Mouse (Mus musculus) hindbrain, embryonic 16.5 days (tissue): ENCODE results near the gene Ccn2. TPM values are rescaled to one million over a fixed set of nuclear protein-coding genes. Genes with fewer than 3 reads are reported as not detected.
A peak's percentile ranks its signal among the peaks of the same experiment; 100 is the strongest.

Experiments
- ATAC-seq: fragments of 200-750 bp; cut with Nextera tagmentation; 2 replicates; pipeline ENCODE4 v1.8.0; 2017; ENCODE audit warnings: moderate TSS enrichment, moderate library complexity
- H3K27ac ChIP-seq: fragments of 300-500 bp; sonication (generic); 2 replicates; pipeline ENCODE4 v1.5.1; 2014; ENCODE audit warnings: low read depth, mild to moderate bottlenecking, control low read depth, low read length, moderate library complexity
- H3K27me3 ChIP-seq: fragments of 300-500 bp; sonication (generic); replicated peaks from 2 replicates; pipeline ENCODE4 v1.6.1; 2014; ENCODE audit warnings: low read length; ENCODE audit not compliant: control insufficient read depth, insufficient read depth
- H3K36me3 ChIP-seq: fragments of 300-500 bp; sonication (generic); 2 replicates; pipeline ENCODE4 v1.6.1; 2014; ENCODE audit warnings: mild to moderate bottlenecking, low read length, moderate library complexity, mixed read lengths; ENCODE audit not compliant: control insufficient read depth, insufficient read depth
- H3K4me1 ChIP-seq: fragments of 300-500 bp; sonication (generic); 2 replicates; pipeline ENCODE4 v1.6.1; 2014; ENCODE audit warnings: low read depth, low read length; ENCODE audit not compliant: control insufficient read depth, insufficient read depth
- H3K4me2 ChIP-seq: fragments of 300-500 bp; sonication (generic); 2 replicates; pipeline ENCODE4 v1.6.1; 2014; ENCODE audit warnings: mild to moderate bottlenecking, low read length, control low read depth, moderate library complexity
- H3K4me3 ChIP-seq: fragments of 300-500 bp; sonication (generic); 2 replicates; pipeline ENCODE4 v1.5.1; 2014; ENCODE audit warnings: mild to moderate bottlenecking, low read length, control low read depth, moderate library complexity
- H3K9ac ChIP-seq: fragments of 300-500 bp; sonication (generic); 2 replicates; pipeline ENCODE4 v1.6.1; 2014; ENCODE audit warnings: low read depth, mild to moderate bottlenecking, control low read depth, low read length, moderate library complexity
- H3K9me3 ChIP-seq: fragments of 300-500 bp; sonication (generic); 2 replicates; pipeline ENCODE4 v1.6.1; 2014; ENCODE audit warnings: mild to moderate bottlenecking, low read length, moderate library complexity; ENCODE audit not compliant: control insufficient read depth
- WGBS: fragments of 180-500 bp; shearing (Covaris S2); extraction: QIAGEN DNeasy Blood & Tissue Kit; methylation state at CpG from one replicate; pipeline ENCODE4 v1.1.7; 2014; 5-methylcytosine and 5-hydroxymethylcytosine counted together
- polyA plus RNA-seq: library from polyadenylated mRNA; unstranded; fragments of >200 nt; fragmentation: Nextera tagmentation; extraction: Ambion mirVana; gene quantifications from 2 replicates; pipeline ENCODE4 v1.2.1, GENCODE M21; 2015

Gene Ccn2
- polyA plus RNA-seq, 1 experiment from 2014 or later, result 5.4 TPM

- Histone ChIP-seq H3K9ac (no peak overlapping the region), H3K4me1 (peaks cover 5% of the 10 kb centered on the region), H3K27me3 (no peaks in the 10 kb centered on the region), H3K4me2 (peak overlapping the region; percentile 80), H3K4me3 (no peak overlapping the region), H3K27ac (no peak overlapping the region), H3K36me3 (no peaks in the 10 kb centered on the region), H3K9me3 (no peaks in the 10 kb centered on the region)
- WGBS, result 61% methylated on average over 7 of the region's 7 CpGs
- no peak for ATAC-seq
Observed at GRCm38 (mm10) chr10:24596869-24597339, 1.7 kb downstream of the Ccn2 start.

GRCm38 (mm10) chr10:24597789-24598188 lies 2.5 kb downstream of the Ccn2 start:
- 73% methylated on average over 4 of the region's 4 CpGs for WGBS
- no peak overlapping the region for H3K4me2 ChIP-seq
- no peak overlapping the region for H3K9ac ChIP-seq
- H3K27ac ChIP-seq, result no peak overlapping the region
- no peaks in the 10 kb centered on the region for H3K9me3 ChIP-seq
- no peaks in the 10 kb centered on the region for H3K36me3 ChIP-seq
- no peak for ATAC-seq
- H3K27me3 ChIP-seq, result no peaks in the 10 kb centered on the region
- no peak overlapping the region for H3K4me3 ChIP-seq
- peaks cover 5% of the 10 kb centered on the region for H3K4me1 ChIP-seq

- WGBS, result 81% methylated on average over 6 of the region's 6 CpGs
- no peaks in the 10 kb centered on the region for H3K9me3 ChIP-seq
- H3K27ac ChIP-seq, result no peak overlapping the region
- no peak overlapping the region for H3K9ac ChIP-seq
- peaks cover 5% of the 10 kb centered on the region for H3K4me1 ChIP-seq
- no peak overlapping the region for H3K4me2 ChIP-seq
- no peaks in the 10 kb centered on the region for H3K36me3 ChIP-seq
- H3K27me3 ChIP-seq, result no peaks in the 10 kb centered on the region
- no peak overlapping the region for H3K4me3 ChIP-seq
- ATAC-seq, result no peak
Observed at GRCm38 (mm10) chr10:24598693-24599092, 3.5 kb downstream of the Ccn2 start.

- Histone ChIP-seq H3K9ac (no peak overlapping the region), H3K9me3 (no peaks in the 10 kb centered on the region), H3K4me1 (peaks cover 3% of the 10 kb centered on the region), H3K27ac (no peak overlapping the region), H3K4me2 (no peak overlapping the region), H3K4me3 (no peak overlapping the region), H3K27me3 (no peaks in the 10 kb centered on the region), H3K36me3 (no peaks in the 10 kb centered on the region)
- 64% methylated on average over 5 of the region's 5 CpGs for WGBS
- ATAC-seq, result no peak
Observed at GRCm38 (mm10) chr10:24599802-24600201, 4.6 kb downstream of the Ccn2 start.

- no peak overlapping the region for H3K27ac ChIP-seq
- H3K4me1 ChIP-seq, result no peaks in the 10 kb centered on the region
- no peak for ATAC-seq
- WGBS, result 75% methylated on average over 2 of the region's 2 CpGs
- H3K9ac ChIP-seq, result no peak overlapping the region
- H3K4me2 ChIP-seq, result no peak overlapping the region
- H3K9me3 ChIP-seq, result no peaks in the 10 kb centered on the region
- H3K27me3 ChIP-seq, result no peaks in the 10 kb centered on the region
- H3K4me3 ChIP-seq, result no peak overlapping the region
- no peaks in the 10 kb centered on the region for H3K36me3 ChIP-seq
Observed at GRCm38 (mm10) chr10:24603035-24603434, 7.8 kb downstream of the Ccn2 start.

- Histone ChIP-seq H3K36me3 (no peaks in the 10 kb centered on the region), H3K4me1 (no peaks in the 10 kb centered on the region), H3K4me3 (no peak overlapping the region), H3K4me2 (no peak overlapping the region), H3K27ac (no peak overlapping the region), H3K9me3 (no peaks in the 10 kb centered on the region), H3K9ac (no peak overlapping the region), H3K27me3 (no peaks in the 10 kb centered on the region)
- ATAC-seq, result no peak
Observed at GRCm38 (mm10) chr10:24603727-24604126, 8.5 kb downstream of the Ccn2 start.

GRCm38 (mm10) chr10:24609146-24609545 lies 13.9 kb downstream of the Ccn2 start:
- Histone ChIP-seq H3K4me1 (no peaks in the 10 kb centered on the region), H3K4me3 (no peak overlapping the region), H3K9ac (no peak overlapping the region), H3K27ac (no peak overlapping the region), H3K4me2 (no peak overlapping the region), H3K9me3 (no peaks in the 10 kb centered on the region), H3K27me3 (no peaks in the 10 kb centered on the region), H3K36me3 (no peaks in the 10 kb centered on the region)
- 88% methylated on average over 3 of the region's 3 CpGs for WGBS
- ATAC-seq, result no peak

GRCm38 (mm10) chr10:24609766-24610165 lies 14.5 kb downstream of the Ccn2 start:
- 93% methylated on average over 9 of the region's 9 CpGs for WGBS
- ATAC-seq, result no peak
- H3K4me2 ChIP-seq, result no peak overlapping the region
- no peak overlapping the region for H3K27ac ChIP-seq
- H3K36me3 ChIP-seq, result no peaks in the 10 kb centered on the region
- H3K4me1 ChIP-seq, result no peaks in the 10 kb centered on the region
- H3K27me3 ChIP-seq, result no peaks in the 10 kb centered on the region
- no peak overlapping the region for H3K4me3 ChIP-seq
- H3K9ac ChIP-seq, result no peak overlapping the region
- no peaks in the 10 kb centered on the region for H3K9me3 ChIP-seq

GRCm38 (mm10) chr10:24614726-24615125 lies 19.5 kb downstream of the Ccn2 start:
- no peaks in the 10 kb centered on the region for H3K4me1 ChIP-seq

GRCm38 (mm10) chr10:24615799-24616198 lies 20.6 kb downstream of the Ccn2 start:
- Histone ChIP-seq H3K27ac (no peak overlapping the region), H3K4me1 (no peaks in the 10 kb centered on the region), H3K9me3 (no peaks in the 10 kb centered on the region), H3K4me2 (no peak overlapping the region), H3K9ac (no peak overlapping the region), H3K36me3 (no peaks in the 10 kb centered on the region), H3K4me3 (no peak overlapping the region), H3K27me3 (no peaks in the 10 kb centered on the region)
- WGBS, result 85% methylated on average over 6 of the region's 6 CpGs
- no peak for ATAC-seq

More at GRCm38 (mm10) chr10:24614726-24615125, 19.5 kb downstream of the Ccn2 start:
- Histone ChIP-seq H3K27me3 (no peaks in the 10 kb centered on the region), H3K36me3 (no peaks in the 10 kb centered on the region), H3K9me3 (no peaks in the 10 kb centered on the region), H3K9ac (no peak overlapping the region), H3K27ac (no peak overlapping the region), H3K4me2 (no peak overlapping the region), H3K4me3 (no peak overlapping the region)
- ATAC-seq, result no peak
- 96% methylated on average over 4 of the region's 4 CpGs for WGBS
